Comparison of ENCODE assay signal across 21 mouse cellular contexts in the genomic region with DNA sequence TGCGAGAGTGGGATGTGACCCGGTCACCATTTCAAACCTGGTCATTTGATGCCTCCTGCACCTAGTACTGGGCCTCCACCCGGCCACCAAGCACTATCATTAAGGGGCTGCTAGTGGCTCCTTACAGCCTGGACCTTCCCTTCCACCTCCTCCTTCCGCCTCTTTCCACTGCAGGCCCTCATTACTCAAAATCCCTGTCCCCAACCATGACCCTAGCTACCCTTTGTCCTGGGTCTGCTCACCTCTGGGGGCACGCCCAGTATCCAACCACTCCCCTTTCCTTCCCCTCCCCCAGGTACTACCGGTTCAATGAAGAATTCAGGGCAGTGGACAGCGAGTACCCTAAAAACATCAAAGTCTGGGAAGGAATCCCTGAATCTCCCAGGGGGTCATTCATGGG. TPM values are rescaled to one million over a fixed set of nuclear protein-coding genes. Genes with fewer than 3 reads are reported as not detected.
DNase-seq lines count a peak whose midpoint lies in the region; ATAC-seq and TF ChIP-seq lines count a peak whose summit lies in the region.
"Had no signal": no experiment of that assay in that cellular context is flagged by ENCODE, and none has a peak within 500 bp of the region (broad histone marks: within the 10 kb centered on the region; RNA-seq: fewer than 3 reads in every experiment).

No protein-coding gene starts in this region.

- H3K27me3 ChIP-seq in forebrain, embryonic 10.5 days (ENCODE audit: poor library complexity, severe bottlenecking) = no peaks in the 10 kb centered on the region
- no peaks in the 10 kb centered on the region for H3K27me3 ChIP-seq in forebrain, embryonic 14.5 days (replicated peaks; ENCODE audit: control insufficient read depth, insufficient read depth, low read length)
- no peaks in the 10 kb centered on the region for H3K27me3 ChIP-seq in heart, adult 2 months (ENCODE audit: control insufficient read depth, insufficient read depth, low read length)
- no peaks in the 10 kb centered on the region for H3K27me3 ChIP-seq in midbrain, embryonic 11.5 days (ENCODE audit: control insufficient read depth, insufficient read depth, low read length)
- 0 out of 2 replicates have a peak, but pooled peaks cover 8% of the 10 kb centered on the region for H3K27me3 ChIP-seq in midbrain, embryonic 10.5 days (ENCODE audit: low read depth, poor library complexity, severe bottlenecking)
- H3K27me3 ChIP-seq: CH12.LX, Patski had no signal

- no peak for ATAC-seq in forebrain, embryonic 14.5 days
- no peak for ATAC-seq in midbrain, embryonic 11.5 days (ENCODE audit: low FRiP score)
- ATAC-seq: activated CD4-positive, CD25-positive, alpha-beta regulatory T cell, adult 4 months; CD4-positive, CD25-positive, alpha-beta regulatory T cell, adult 4 months had no signal

- no peak for TF ChIP-seq POLR2A in heart, adult 2 months (IDR thresholded peaks at IDR 0.05; ENCODE audit: insufficient read depth, low read depth, low read length)

- no peaks in the 10 kb centered on the region for H3K79me2 ChIP-seq in heart, adult 2 months (replicated peaks; ENCODE audit: control insufficient read depth, insufficient read depth, low read length)

- no peak for DNase-seq in forebrain, embryonic 10.5 days (ENCODE audit: extremely low spot score, low spot score)
- DNase-seq in forebrain, embryonic 14.5 days (ENCODE audit: low spot score) = no peak
- peak; percentile 87 for DNase-seq in heart, adult 11 months
- no peak for DNase-seq in heart, adult 2 months
- peak; percentile 75 for DNase-seq in midbrain, embryonic 11.5 days (ENCODE audit: low spot score, missing footprints)
- no peak for DNase-seq in midbrain, embryonic 10.5 days (ENCODE audit: low spot score)
- DNase-seq: adrenal gland, adult 2 months; adrenal gland, adult 8-10 months; adrenal gland, postnatal 10 days; adrenal gland, postnatal 14 days; adrenal gland, postnatal 25 days; adrenal gland, postnatal 36 days; B cell, adult 2 months; cerebellum, adult 11 months; cerebellum, adult 11-12 months; cerebellum, adult 18-20 months had no signal

- TF ChIP-seq EP300 in heart, adult 2 months (IDR thresholded peaks at IDR 0.05; ENCODE audit: insufficient read depth, low read depth, low read length) = no peak

- H3K4me3 ChIP-seq in forebrain, embryonic 10.5 days = no peak overlapping the region
- H3K4me3 ChIP-seq in forebrain, embryonic 14.5 days (ENCODE audit: low read depth, low read length) = no peak overlapping the region
- H3K4me3 ChIP-seq in heart, adult 2 months = no peak overlapping the region
- H3K4me3 ChIP-seq in midbrain, embryonic 11.5 days (ENCODE audit: low read depth, low read length) = no peak overlapping the region
- no peak overlapping the region for H3K4me3 ChIP-seq in midbrain, embryonic 10.5 days

- intact Hi-C loops in heart, adult 2 months (cut with DNase I) = loop anchor here (10.0 kb wide), 1 partner anchor 375 kb away; no protein-coding TSS in a partner anchor

- peaks cover 47% of the 10 kb centered on the region for H3K4me1 ChIP-seq in forebrain, embryonic 10.5 days
- H3K4me1 ChIP-seq in forebrain, embryonic 14.5 days (ENCODE audit: control insufficient read depth, insufficient read depth, low read length) = no peaks in the 10 kb centered on the region
- H3K4me1 ChIP-seq in heart, adult 2 months (ENCODE audit: control insufficient read depth, insufficient read depth, low read length) = 0 out of 2 replicates have a peak, but pooled peaks cover 1% of the 10 kb centered on the region
- peaks cover 3% of the 10 kb centered on the region; the same call in 1 of the 2 replicates for H3K4me1 ChIP-seq in midbrain, embryonic 11.5 days (ENCODE audit: control insufficient read depth, insufficient read depth, low read length)
- peaks cover 43% of the 10 kb centered on the region for H3K4me1 ChIP-seq in midbrain, embryonic 10.5 days

- WGBS in forebrain, embryonic 10.5 days = 52% methylated on average over 7 of the region's 7 CpGs
- 46% methylated on average over 7 of the region's 7 CpGs for WGBS in forebrain, embryonic 14.5 days
- 75% methylated on average over 7 of the region's 7 CpGs for WGBS in heart, adult 2 months
- 55% methylated on average over 7 of the region's 7 CpGs for WGBS in midbrain, embryonic 11.5 days
- 51% methylated on average over 7 of the region's 7 CpGs for WGBS in midbrain, embryonic 10.5 days

- H3K9ac ChIP-seq in forebrain, embryonic 14.5 days (ENCODE audit: low read length) = no peak overlapping the region
- H3K9ac ChIP-seq in heart, adult 2 months (ENCODE audit: low read depth, low read length) = no peak overlapping the region
- H3K9ac ChIP-seq in midbrain, embryonic 11.5 days (ENCODE audit: low read length) = no peak overlapping the region

- peak overlapping the region; percentile 6; the same call in 1 of the 2 replicates for H3K27ac ChIP-seq in forebrain, embryonic 10.5 days
- no peak overlapping the region for H3K27ac ChIP-seq in forebrain, embryonic 14.5 days (ENCODE audit: low read depth, low read length)
- no peak overlapping the region for H3K27ac ChIP-seq in heart, adult 2 months
- no peak overlapping the region for H3K27ac ChIP-seq in midbrain, embryonic 11.5 days (ENCODE audit: low read depth, low read length)
- no peak overlapping the region for H3K27ac ChIP-seq in midbrain, embryonic 10.5 days (replicated peaks)

- TF ChIP-seq CTCF in heart, adult 2 months (IDR thresholded peaks at IDR 0.05) = no peak

- H3K9me3 ChIP-seq in forebrain, embryonic 10.5 days = no peaks in the 10 kb centered on the region
- H3K9me3 ChIP-seq in forebrain, embryonic 14.5 days (replicated peaks; ENCODE audit: control insufficient read depth, low read length) = no peaks in the 10 kb centered on the region
- H3K9me3 ChIP-seq in midbrain, embryonic 11.5 days (ENCODE audit: control insufficient read depth, low read length) = no peaks in the 10 kb centered on the region
- no peaks in the 10 kb centered on the region for H3K9me3 ChIP-seq in midbrain, embryonic 10.5 days (replicated peaks)
- H3K9me3 ChIP-seq: G1E had no signal

- no peak overlapping the region for H3K4me2 ChIP-seq in forebrain, embryonic 14.5 days (ENCODE audit: low read length)
- no peak overlapping the region for H3K4me2 ChIP-seq in midbrain, embryonic 11.5 days

- peaks cover 69% of the 10 kb centered on the region for H3K36me3 ChIP-seq in forebrain, embryonic 10.5 days (replicated peaks)
- peaks cover 48% of the 10 kb centered on the region for H3K36me3 ChIP-seq in forebrain, embryonic 14.5 days (ENCODE audit: control insufficient read depth, insufficient read depth, low read length)
- H3K36me3 ChIP-seq in heart, adult 2 months (ENCODE audit: control insufficient read depth, insufficient read depth, low read length) = no peaks in the 10 kb centered on the region
- peaks cover 3% of the 10 kb centered on the region; the same call in 1 of the 2 replicates for H3K36me3 ChIP-seq in midbrain, embryonic 11.5 days (ENCODE audit: control insufficient read depth, insufficient read depth, low read length)
- peaks cover 64% of the 10 kb centered on the region for H3K36me3 ChIP-seq in midbrain, embryonic 10.5 days

RNA-seq across cellular contexts. Expression of gene Mmp14, which starts 8.2 kb away (rescaled TPM):
- 52.4 and 54.6 TPM in 2 replicates for polyA plus RNA-seq in forebrain, embryonic 10.5 days (2016; fragmentation: Nextera tagmentation; extraction: Ambion mirVana)
- 48.2 and 51.5 TPM in 2 replicates for polyA plus RNA-seq in forebrain, embryonic 14.5 days (2014; fragmentation: Nextera tagmentation; extraction: Ambion mirVana)
- total RNA-seq in heart, adult 2 months (2021) = 10 to 100 TPM; 11.2 to 16.5 TPM
- 23.5 and 26.5 TPM in 2 replicates for polyA plus RNA-seq in heart, adult 2 months (2012; rRNA removed)
- 57.4 and 57.5 TPM in 2 replicates for polyA plus RNA-seq in midbrain, embryonic 11.5 days (2014; fragmentation: Nextera tagmentation; extraction: Ambion mirVana)
- polyA plus RNA-seq in midbrain, embryonic 10.5 days (2016; fragmentation: Nextera tagmentation; extraction: Ambion mirVana) = 56.0 and 70.5 TPM in 2 replicates
- polyA plus RNA-seq: CD4-positive, CD25-positive, alpha-beta regulatory T cell, adult 4 months had no signal

RNA-seq across cellular contexts. Expression of gene Mrpl52, which starts 12.9 kb away (rescaled TPM):
- polyA plus RNA-seq in forebrain, embryonic 10.5 days (2016; fragmentation: Nextera tagmentation; extraction: Ambion mirVana) = 200 and 201 TPM in 2 replicates
- 274 and 289 TPM in 2 replicates for polyA plus RNA-seq in forebrain, embryonic 14.5 days (2014; fragmentation: Nextera tagmentation; extraction: Ambion mirVana)
- 100 to 1,000 TPM; 115 to 129 TPM for total RNA-seq in heart, adult 2 months (2021)
- 76.7 and 168 TPM in 2 replicates for polyA plus RNA-seq in heart, adult 2 months (2012; rRNA removed)
- polyA plus RNA-seq in midbrain, embryonic 11.5 days (2014; fragmentation: Nextera tagmentation; extraction: Ambion mirVana) = 238 and 253 TPM in 2 replicates
- polyA plus RNA-seq in midbrain, embryonic 10.5 days (2016; fragmentation: Nextera tagmentation; extraction: Ambion mirVana) = 205 and 211 TPM in 2 replicates

RNA-seq across cellular contexts. Expression of gene Slc7a7, which starts 22.0 kb away (rescaled TPM):
- polyA plus RNA-seq in forebrain, embryonic 10.5 days (2016; fragmentation: Nextera tagmentation; extraction: Ambion mirVana) = 4.1 and 4.3 TPM in 2 replicates
- 4.3 and 5.1 TPM in 2 replicates for polyA plus RNA-seq in forebrain, embryonic 14.5 days (2014; fragmentation: Nextera tagmentation; extraction: Ambion mirVana)
- total RNA-seq in heart, adult 2 months (2021) = 1 to 10 TPM; 4.6 to 5.1 TPM
- polyA plus RNA-seq in heart, adult 2 months (2012; rRNA removed) = 22.0 and 27.0 TPM in 2 replicates
- 4.3 and 4.7 TPM in 2 replicates for polyA plus RNA-seq in midbrain, embryonic 11.5 days (2014; fragmentation: Nextera tagmentation; extraction: Ambion mirVana)
- 4.5 and 5.9 TPM in 2 replicates for polyA plus RNA-seq in midbrain, embryonic 10.5 days (2016; fragmentation: Nextera tagmentation; extraction: Ambion mirVana)

RNA-seq across cellular contexts. Expression of gene Lrp10, which starts 24.3 kb away (rescaled TPM):
- 23.8 and 24.4 TPM in 2 replicates for polyA plus RNA-seq in forebrain, embryonic 10.5 days (2016; fragmentation: Nextera tagmentation; extraction: Ambion mirVana)
- polyA plus RNA-seq in forebrain, embryonic 14.5 days (2014; fragmentation: Nextera tagmentation; extraction: Ambion mirVana) = 19.2 and 21.0 TPM in 2 replicates
- 10 to 100 TPM; 47.6 to 60.6 TPM for total RNA-seq in heart, adult 2 months (2021)
- 61.3 and 72.4 TPM in 2 replicates for polyA plus RNA-seq in heart, adult 2 months (2012; rRNA removed)
- polyA plus RNA-seq in midbrain, embryonic 11.5 days (2014; fragmentation: Nextera tagmentation; extraction: Ambion mirVana) = 15.8 and 19.5 TPM in 2 replicates
- 25.1 and 26.0 TPM in 2 replicates for polyA plus RNA-seq in midbrain, embryonic 10.5 days (2016; fragmentation: Nextera tagmentation; extraction: Ambion mirVana)

RNA-seq across cellular contexts. Expression of gene Rem2, which starts 36.3 kb away (rescaled TPM):
- 12.5 TPM in 2 replicates for polyA plus RNA-seq in forebrain, embryonic 10.5 days (2016; fragmentation: Nextera tagmentation; extraction: Ambion mirVana)
- 19.6 and 26.4 TPM in 2 replicates for polyA plus RNA-seq in forebrain, embryonic 14.5 days (2014; fragmentation: Nextera tagmentation; extraction: Ambion mirVana)
- not detected for total RNA-seq in heart, adult 2 months (2021)
- polyA plus RNA-seq in heart, adult 2 months (2012; rRNA removed) = not detected in 2 replicates
- 33.6 and 34.4 TPM in 2 replicates for polyA plus RNA-seq in midbrain, embryonic 11.5 days (2014; fragmentation: Nextera tagmentation; extraction: Ambion mirVana)
- polyA plus RNA-seq in midbrain, embryonic 10.5 days (2016; fragmentation: Nextera tagmentation; extraction: Ambion mirVana) = 18.6 and 29.8 TPM in 2 replicates
- total RNA-seq: G1E had no signal

Comparison
In these comparisons a context has a peak if more than half of its experiments do, and no peak if none do; other contexts are left out.
1. DNase-seq: peak in heart, adult 11 months (single experiment) and midbrain, embryonic 11.5 days (single experiment); none in forebrain, embryonic 10.5 days (single experiment), forebrain, embryonic 14.5 days (single experiment), heart, adult 2 months (0 of 2) and midbrain, embryonic 10.5 days (single experiment).